Mouse (Mus musculus): ENCODE measurements at regions not wholly inside any gene's neighbourhood (a gene's known extent, or its start where the extent isn't known, plus 50 kb on each side); places are given as distances from the start of the nearest gene placed in this dataset.
A peak's percentile ranks its signal among the peaks of the same experiment; 100 is the strongest.

DNA sequence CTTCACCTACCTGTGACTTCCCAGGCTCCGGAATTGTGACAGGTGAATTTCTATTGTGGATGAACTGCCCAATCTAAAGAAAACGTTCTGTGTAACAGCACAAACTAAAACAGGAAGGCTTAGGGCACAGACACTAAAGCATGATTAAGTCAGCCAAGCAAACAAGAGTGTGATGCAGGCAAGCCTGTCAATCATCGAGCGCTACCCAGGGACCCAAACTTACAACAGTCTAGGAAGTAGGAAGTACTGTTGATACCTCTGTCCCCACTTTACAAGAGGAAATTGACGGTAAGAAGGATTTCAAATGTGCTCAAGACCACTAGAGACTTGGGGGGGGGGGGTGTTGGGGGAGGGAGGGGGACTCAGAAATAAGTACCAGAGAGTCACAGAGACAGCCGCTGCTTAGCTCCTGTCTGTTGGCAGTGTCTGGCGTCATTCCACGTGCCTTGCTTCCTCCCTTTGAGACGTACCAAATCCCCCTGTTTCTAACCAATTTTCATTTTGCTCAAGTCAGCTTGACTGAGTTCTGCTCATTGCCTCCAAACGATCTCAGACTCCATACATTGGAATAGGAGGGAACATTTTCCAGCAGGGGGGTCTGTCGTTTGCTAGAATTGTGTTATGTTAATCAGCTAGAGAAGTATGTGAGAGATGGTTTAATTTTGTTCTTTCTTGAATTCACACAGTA, 106.7 kb downstream of the Bdh1 start:
- no peaks in the 10 kb centered on the region for H3K27me3 ChIP-seq (ENCODE audit: control insufficient read depth, insufficient read depth, low read length)
- DNase-seq = no peak
- WGBS = 59% methylated on average over 11 of the region's 11 CpGs
- no peak overlapping the region for H3K27ac ChIP-seq
- H3K4me3 ChIP-seq = no peak overlapping the region
- no peaks in the 10 kb centered on the region for H3K36me3 ChIP-seq (ENCODE audit: control insufficient read depth, insufficient read depth, low read length)
- no peaks in the 10 kb centered on the region for H3K79me2 ChIP-seq (replicated peaks; ENCODE audit: control insufficient read depth, insufficient read depth, low read length)
- TF ChIP-seq POLR2A (IDR thresholded peaks at IDR 0.05; ENCODE audit: insufficient read depth, low read depth, low read length) = no peak
- no peak for TF ChIP-seq CTCF (IDR thresholded peaks at IDR 0.05)
- TF ChIP-seq EP300 (IDR thresholded peaks at IDR 0.05; ENCODE audit: insufficient read depth, low read depth, low read length) = no peak
- H3K4me1 ChIP-seq (ENCODE audit: control insufficient read depth, insufficient read depth, low read length) = no peaks in the 10 kb centered on the region
- no peak overlapping the region for H3K9ac ChIP-seq (ENCODE audit: low read depth, low read length)
- intact Hi-C loops (cut with DNase I) = no loop called here

DNA sequence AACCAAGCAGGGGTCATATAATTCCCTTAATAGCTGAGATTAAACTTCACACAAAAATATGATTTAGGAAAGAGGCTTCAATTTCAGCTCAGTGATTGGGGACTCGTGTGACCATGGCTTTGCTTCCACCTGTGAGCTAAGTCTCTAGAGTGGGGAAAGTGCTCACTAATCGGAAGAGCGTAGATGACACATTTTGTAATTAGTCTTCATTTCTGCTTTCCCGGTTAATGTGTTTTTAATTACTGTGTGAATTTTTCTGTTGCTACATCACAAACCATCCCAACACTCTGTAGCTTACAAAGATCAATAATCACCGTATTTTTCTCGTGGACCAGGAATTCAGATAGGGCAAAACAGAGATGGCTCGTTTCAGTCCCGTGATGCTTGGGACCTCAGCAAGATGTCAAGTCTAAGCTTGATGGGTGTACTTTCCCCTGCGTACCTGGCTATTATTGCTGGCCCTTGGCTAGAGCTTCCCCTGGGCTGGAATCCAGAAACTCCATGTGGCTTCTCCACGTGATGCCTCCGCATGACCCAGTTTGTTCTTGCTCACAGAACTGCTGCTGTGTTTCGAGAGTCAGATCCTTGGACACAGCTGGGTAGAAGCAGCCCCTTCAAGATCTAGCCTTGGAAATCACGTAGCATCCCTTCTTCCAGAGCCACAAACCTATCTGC, 107.3 kb downstream of the Bdh1 start:
- no peaks in the 10 kb centered on the region for H3K4me1 ChIP-seq (ENCODE audit: control insufficient read depth, insufficient read depth, low read length)
- intact Hi-C loops (cut with DNase I) = no loop called here
- no peak for TF ChIP-seq CTCF (IDR thresholded peaks at IDR 0.05)
- TF ChIP-seq EP300 (IDR thresholded peaks at IDR 0.05; ENCODE audit: insufficient read depth, low read depth, low read length) = no peak
- no peak for TF ChIP-seq POLR2A (IDR thresholded peaks at IDR 0.05; ENCODE audit: insufficient read depth, low read depth, low read length)
- no peak overlapping the region for H3K27ac ChIP-seq
- no peaks in the 10 kb centered on the region for H3K27me3 ChIP-seq (ENCODE audit: control insufficient read depth, insufficient read depth, low read length)
- no peaks in the 10 kb centered on the region for H3K79me2 ChIP-seq (replicated peaks; ENCODE audit: control insufficient read depth, insufficient read depth, low read length)
- peak; percentile 57 to 65 for DNase-seq
- 73% methylated on average over 13 of the region's 13 CpGs for WGBS
- no peaks in the 10 kb centered on the region for H3K36me3 ChIP-seq (ENCODE audit: control insufficient read depth, insufficient read depth, low read length)
- no peak overlapping the region for H3K9ac ChIP-seq (ENCODE audit: low read depth, low read length)
- no peak overlapping the region for H3K4me3 ChIP-seq

- no peaks in the 10 kb centered on the region for H3K79me2 ChIP-seq (replicated peaks; ENCODE audit: control insufficient read depth, insufficient read depth, low read length)
- no peak for DNase-seq
- no peak overlapping the region for H3K27ac ChIP-seq
- intact Hi-C loops (cut with DNase I) = no loop called here
- H3K9ac ChIP-seq (ENCODE audit: low read depth, low read length) = no peak overlapping the region
- no peak for TF ChIP-seq CTCF (IDR thresholded peaks at IDR 0.05)
- TF ChIP-seq POLR2A (IDR thresholded peaks at IDR 0.05; ENCODE audit: insufficient read depth, low read depth, low read length) = no peak
- no peak for TF ChIP-seq EP300 (IDR thresholded peaks at IDR 0.05; ENCODE audit: insufficient read depth, low read depth, low read length)
- 75% methylated on average over 8 of the region's 8 CpGs for WGBS
- no peaks in the 10 kb centered on the region for H3K27me3 ChIP-seq (ENCODE audit: control insufficient read depth, insufficient read depth, low read length)
- H3K36me3 ChIP-seq (ENCODE audit: control insufficient read depth, insufficient read depth, low read length) = no peaks in the 10 kb centered on the region
- H3K4me3 ChIP-seq = no peak overlapping the region
- no peaks in the 10 kb centered on the region for H3K4me1 ChIP-seq (ENCODE audit: control insufficient read depth, insufficient read depth, low read length)
Observed at GRCm38 (mm10) chr16:31530090-31530489, 108.0 kb downstream of the Bdh1 start.

DNA sequence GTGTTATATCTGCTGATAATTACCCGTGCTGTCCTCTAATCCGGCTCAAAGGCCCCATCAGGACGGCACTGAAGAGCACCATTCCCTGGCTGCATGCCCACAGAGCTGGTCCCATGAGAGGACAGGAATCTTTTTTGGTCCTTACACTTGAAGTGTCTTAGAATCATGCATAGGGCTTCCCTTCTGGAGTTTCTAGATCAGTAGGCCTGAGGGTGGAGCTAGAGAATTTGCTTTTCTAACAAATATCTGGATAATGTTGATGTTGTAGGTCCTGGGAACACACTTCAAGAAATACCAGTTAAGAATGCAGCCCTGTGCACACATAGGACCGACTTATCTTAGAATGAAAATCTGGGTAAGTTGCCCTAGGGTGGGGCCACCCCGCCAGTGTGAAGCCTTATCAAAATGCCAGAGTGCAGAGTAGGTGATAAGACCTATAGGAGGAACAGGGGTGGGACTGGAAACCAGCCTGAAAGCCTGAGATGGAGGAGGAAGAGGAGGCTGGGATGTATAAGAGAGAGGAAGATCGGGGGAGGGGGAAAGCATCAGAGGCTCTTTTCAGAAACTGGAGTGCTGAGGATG, 111.2 kb downstream of the Bdh1 start:
- 31% methylated on average over 6 of the region's 6 CpGs for WGBS
- TF ChIP-seq POLR2A (IDR thresholded peaks at IDR 0.05; ENCODE audit: insufficient read depth, low read depth, low read length) (no peak), CTCF (IDR thresholded peaks at IDR 0.05) (0 out of 2 replicates have a peak, but pooled peaks have one; percentile 9)
- no peaks in the 10 kb centered on the region for H3K27me3 ChIP-seq (ENCODE audit: control insufficient read depth, insufficient read depth, low read length)
- no peak for DNase-seq
- H3K4me1 ChIP-seq (ENCODE audit: control insufficient read depth, insufficient read depth, low read length) = no peaks in the 10 kb centered on the region
- no peak overlapping the region for H3K4me3 ChIP-seq
- no peaks in the 10 kb centered on the region for H3K36me3 ChIP-seq (ENCODE audit: control insufficient read depth, insufficient read depth, low read length)
- no peak overlapping the region for H3K27ac ChIP-seq
- H3K9ac ChIP-seq (ENCODE audit: low read depth, low read length) = no peak overlapping the region
- intact Hi-C loops (cut with DNase I) = no loop called here
- H3K79me2 ChIP-seq (replicated peaks; ENCODE audit: control insufficient read depth, insufficient read depth, low read length) = no peaks in the 10 kb centered on the region

DNA sequence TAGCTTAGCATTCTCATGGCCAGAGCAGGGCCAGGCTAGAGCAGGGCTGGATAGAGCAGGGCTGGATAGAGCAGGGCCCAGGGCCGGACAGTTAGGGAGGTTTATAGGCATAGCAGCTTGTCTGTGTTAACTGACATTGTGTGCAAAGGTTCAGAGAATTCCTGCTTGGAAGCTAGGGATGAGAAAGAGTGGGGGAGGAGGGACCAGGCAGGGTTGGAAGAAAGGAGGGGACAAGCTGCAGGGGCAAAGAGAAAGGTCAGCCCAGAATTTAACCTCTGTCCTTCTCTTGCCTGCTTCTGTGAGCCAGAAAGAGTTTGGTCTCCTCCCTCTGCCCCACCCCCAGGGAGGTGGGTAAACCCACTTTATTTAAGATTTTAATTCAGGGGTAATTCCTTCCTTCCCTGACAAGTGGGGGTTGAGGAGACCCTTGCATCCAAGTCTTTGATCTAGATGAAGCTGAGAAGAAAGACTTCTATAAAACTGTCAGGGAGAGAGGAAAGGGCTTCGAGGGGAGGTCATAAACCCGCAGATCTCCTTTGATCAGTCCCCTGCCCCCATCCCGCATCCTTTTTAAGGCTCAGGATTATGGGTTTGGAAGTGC, 112.9 kb downstream of the Bdh1 start:
- 85% methylated on average over 4 of the region's 4 CpGs for WGBS
- intact Hi-C loops (cut with DNase I) = no loop called here
- no peak for TF ChIP-seq POLR2A (IDR thresholded peaks at IDR 0.05; ENCODE audit: insufficient read depth, low read depth, low read length)
- TF ChIP-seq CTCF (IDR thresholded peaks at IDR 0.05) = no peak
- no peak for TF ChIP-seq EP300 (IDR thresholded peaks at IDR 0.05; ENCODE audit: insufficient read depth, low read depth, low read length)

GRCm38 (mm10) chr16:31536328-31536727, 114.2 kb downstream of the Bdh1 start:
- 89% methylated on average over 3 of the region's 3 CpGs for WGBS
- Histone ChIP-seq H3K4me3 (no peak overlapping the region), H3K79me2 (replicated peaks; ENCODE audit: control insufficient read depth, insufficient read depth, low read length) (no peaks in the 10 kb centered on the region), H3K9ac (ENCODE audit: low read depth, low read length) (no peak overlapping the region), H3K36me3 (ENCODE audit: control insufficient read depth, insufficient read depth, low read length) (no peaks in the 10 kb centered on the region), H3K4me1 (ENCODE audit: control insufficient read depth, insufficient read depth, low read length) (no peaks in the 10 kb centered on the region), H3K27ac (no peak overlapping the region), H3K27me3 (ENCODE audit: control insufficient read depth, insufficient read depth, low read length) (no peaks in the 10 kb centered on the region)
- DNase-seq = no peak
- intact Hi-C loops (cut with DNase I) = no loop called here
- TF ChIP-seq EP300 (IDR thresholded peaks at IDR 0.05; ENCODE audit: insufficient read depth, low read depth, low read length) (no peak), POLR2A (IDR thresholded peaks at IDR 0.05; ENCODE audit: insufficient read depth, low read depth, low read length) (no peak), CTCF (IDR thresholded peaks at IDR 0.05) (no peak)

More for the DNA sequence above, 112.9 kb downstream of the Bdh1 start:
- Histone ChIP-seq H3K36me3 (ENCODE audit: control insufficient read depth, insufficient read depth, low read length) (no peaks in the 10 kb centered on the region), H3K9ac (ENCODE audit: low read depth, low read length) (no peak overlapping the region), H3K4me1 (ENCODE audit: control insufficient read depth, insufficient read depth, low read length) (no peaks in the 10 kb centered on the region), H3K27ac (no peak overlapping the region), H3K79me2 (replicated peaks; ENCODE audit: control insufficient read depth, insufficient read depth, low read length) (no peaks in the 10 kb centered on the region), H3K4me3 (no peak overlapping the region), H3K27me3 (ENCODE audit: control insufficient read depth, insufficient read depth, low read length) (no peaks in the 10 kb centered on the region)
- no peak for DNase-seq

All from heart, adult 2 months (tissue).